Mouse (Mus musculus): ENCODE data around the gene Rbms3. TPM values are rescaled to one million over a fixed set of nuclear protein-coding genes. Genes with fewer than 3 reads are reported as not detected.

Rbms3 gene
- polyA plus RNA-seq, 1 experiment from 2014 or later = 13.1 TPM

DNA sequence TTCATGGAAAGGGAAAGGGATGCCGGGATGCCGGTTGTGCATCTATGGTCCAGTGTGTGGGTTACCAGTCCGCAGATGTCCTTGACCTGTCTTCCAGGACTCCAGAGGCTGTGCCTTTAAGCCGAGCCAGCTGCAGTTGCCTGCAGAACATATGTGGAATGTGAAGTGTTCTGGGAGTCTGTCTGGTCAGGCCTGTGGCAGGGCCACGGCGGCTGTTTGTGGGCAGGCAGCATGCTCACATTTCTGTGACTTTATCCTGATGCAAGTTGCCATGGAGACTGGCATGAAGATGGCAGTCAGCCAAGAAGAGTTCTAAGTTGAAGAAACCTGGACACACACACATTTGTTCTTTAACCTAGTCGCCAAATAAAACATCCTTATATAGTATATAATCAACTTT is 187.1 kb downstream of the Rbms3 start:
- Histone ChIP-seq H3K27ac (ENCODE audit: low read depth, low read length) (no peak overlapping the region), H3K9ac (ENCODE audit: low read depth, low read length) (no peak overlapping the region), H3K4me1 (replicated peaks; ENCODE audit: control insufficient read depth, insufficient read depth, low read length) (no peaks in the 10 kb centered on the region), H3K36me3 (ENCODE audit: control insufficient read depth, insufficient read depth) (no peaks in the 10 kb centered on the region), H3K27me3 (replicated peaks; ENCODE audit: control insufficient read depth, insufficient read depth, low read length) (no peaks in the 10 kb centered on the region), H3K4me3 (ENCODE audit: low read depth, low read length) (no peak overlapping the region), H3K9me3 (ENCODE audit: control insufficient read depth) (no peaks in the 10 kb centered on the region), H3K4me2 (replicated peaks; ENCODE audit: low read depth) (no peak overlapping the region)
- no peak for ATAC-seq
- 70% methylated on average over 7 of the region's 7 CpGs for WGBS
- TF ChIP-seq CTCF (IDR thresholded peaks at IDR 0.05; ENCODE audit: low read depth) = no peak

DNA sequence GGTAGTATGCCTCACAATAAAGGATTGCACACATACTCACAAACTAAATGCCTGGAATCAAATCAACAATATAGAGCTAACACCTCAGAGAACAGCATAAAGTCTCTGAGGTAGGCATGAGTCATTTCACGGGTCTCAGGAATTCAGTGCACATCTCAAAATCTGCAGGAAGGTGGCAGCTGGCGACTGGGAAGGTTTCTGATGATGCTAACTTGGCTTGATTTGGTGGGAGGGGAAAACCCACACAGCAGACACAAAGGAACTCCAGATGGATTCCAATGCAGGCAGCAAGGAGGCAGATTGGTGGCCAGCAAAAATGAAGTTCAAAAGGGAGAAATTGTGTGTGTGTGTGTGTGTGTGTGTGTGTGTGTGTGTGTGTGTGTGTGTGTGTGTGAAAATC is 193.9 kb downstream of the Rbms3 start:
- Histone ChIP-seq H3K27ac (ENCODE audit: low read depth, low read length) (no peak overlapping the region), H3K27me3 (replicated peaks; ENCODE audit: control insufficient read depth, insufficient read depth, low read length) (no peaks in the 10 kb centered on the region), H3K36me3 (ENCODE audit: control insufficient read depth, insufficient read depth) (no peaks in the 10 kb centered on the region), H3K4me1 (replicated peaks; ENCODE audit: control insufficient read depth, insufficient read depth, low read length) (no peaks in the 10 kb centered on the region), H3K4me2 (replicated peaks; ENCODE audit: low read depth) (no peak overlapping the region), H3K9ac (ENCODE audit: low read depth, low read length) (no peak overlapping the region), H3K4me3 (ENCODE audit: low read depth, low read length) (no peak overlapping the region), H3K9me3 (ENCODE audit: control insufficient read depth) (no peaks in the 10 kb centered on the region)
- ATAC-seq = no peak
- TF ChIP-seq CTCF (IDR thresholded peaks at IDR 0.05; ENCODE audit: low read depth) = no peak
- 67% methylated on average over 2 of the region's 2 CpGs for whole genome bisulfite sequencing

DNA sequence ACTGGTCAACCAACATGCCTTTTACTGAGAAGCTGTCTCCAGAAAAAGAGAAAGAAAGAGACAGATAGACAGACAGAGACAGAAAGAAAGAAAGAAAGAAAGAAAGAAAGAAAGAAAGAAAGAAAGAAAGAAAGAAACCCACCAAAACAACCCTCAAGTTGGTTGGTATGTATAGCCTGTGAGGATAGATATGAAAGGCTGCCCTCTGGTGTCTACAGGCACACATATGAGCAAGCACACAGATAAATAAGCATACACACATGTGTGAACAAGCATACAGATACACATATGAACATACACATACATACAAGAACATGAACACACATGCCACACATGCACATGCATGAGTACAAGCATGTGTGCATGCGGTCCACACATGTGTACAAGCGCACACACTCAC is 199.0 kb downstream of the Rbms3 start:
- Histone ChIP-seq H3K36me3 (ENCODE audit: control insufficient read depth, insufficient read depth) (no peaks in the 10 kb centered on the region), H3K4me1 (replicated peaks; ENCODE audit: control insufficient read depth, insufficient read depth, low read length) (no peaks in the 10 kb centered on the region), H3K4me2 (replicated peaks; ENCODE audit: low read depth) (no peak overlapping the region), H3K27me3 (replicated peaks; ENCODE audit: control insufficient read depth, insufficient read depth, low read length) (no peaks in the 10 kb centered on the region), H3K4me3 (ENCODE audit: low read depth, low read length) (no peak overlapping the region), H3K9ac (ENCODE audit: low read depth, low read length) (no peak overlapping the region), H3K27ac (ENCODE audit: low read depth, low read length) (no peak overlapping the region), H3K9me3 (ENCODE audit: control insufficient read depth) (no peaks in the 10 kb centered on the region)
- ATAC-seq = no peak
- 94% methylated on average over 2 of the region's 2 CpGs for WGBS
- peak; percentile 46 for TF ChIP-seq CTCF (IDR thresholded peaks at IDR 0.05; ENCODE audit: low read depth)

DNA sequence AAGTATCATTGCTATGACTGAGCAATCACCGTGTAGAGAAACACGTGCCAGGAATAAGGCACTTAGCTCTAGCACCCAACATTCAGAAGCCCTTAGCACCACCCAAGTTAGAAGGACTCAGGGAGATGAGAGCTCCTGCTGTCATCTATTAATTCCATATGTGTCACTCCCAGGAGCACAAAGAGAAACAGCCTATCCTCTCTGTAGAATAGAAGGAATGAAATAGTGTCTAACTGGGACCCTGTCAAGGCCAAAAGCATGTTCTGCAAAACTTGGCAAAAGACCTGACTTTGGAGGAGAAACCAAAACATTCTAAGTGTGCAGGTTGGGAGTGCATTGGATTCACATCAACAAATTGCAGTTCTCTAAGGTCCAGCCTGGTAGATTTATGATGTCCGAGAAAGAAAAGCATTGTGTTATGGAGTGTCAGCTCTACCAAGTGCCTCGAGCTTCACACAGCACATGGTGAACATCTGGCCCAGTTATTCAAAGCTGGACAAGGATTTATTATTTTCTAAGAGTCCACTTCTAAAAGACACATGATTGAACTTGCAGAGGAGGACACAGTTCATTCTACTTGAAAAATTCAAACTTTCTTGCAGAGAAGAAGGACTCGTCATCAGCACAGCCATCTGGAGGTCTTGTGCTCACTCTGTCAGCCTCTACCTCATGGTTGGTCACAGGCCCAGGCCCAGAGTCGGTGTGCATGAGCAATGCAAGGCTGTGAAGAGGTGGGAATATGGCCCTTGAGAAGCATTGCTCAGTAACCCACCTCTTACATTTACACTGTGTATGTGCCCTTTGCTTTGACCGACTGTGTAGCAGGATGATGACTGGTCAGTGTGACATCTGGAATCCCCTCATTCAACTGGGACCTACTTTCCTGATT is 200.3 kb downstream of the Rbms3 start:
- WGBS = 71% methylated on average over 7 of the region's 7 CpGs
- Histone ChIP-seq H3K4me3 (ENCODE audit: low read depth, low read length) (no peak overlapping the region), H3K27ac (ENCODE audit: low read depth, low read length) (no peak overlapping the region), H3K4me2 (replicated peaks; ENCODE audit: low read depth) (no peak overlapping the region), H3K4me1 (replicated peaks; ENCODE audit: control insufficient read depth, insufficient read depth, low read length) (no peaks in the 10 kb centered on the region), H3K9me3 (ENCODE audit: control insufficient read depth) (no peaks in the 10 kb centered on the region), H3K9ac (ENCODE audit: low read depth, low read length) (no peak overlapping the region), H3K27me3 (replicated peaks; ENCODE audit: control insufficient read depth, insufficient read depth, low read length) (no peaks in the 10 kb centered on the region), H3K36me3 (ENCODE audit: control insufficient read depth, insufficient read depth) (no peaks in the 10 kb centered on the region)
- TF ChIP-seq CTCF (IDR thresholded peaks at IDR 0.05; ENCODE audit: low read depth) = no peak
- ATAC-seq = no peak

DNA sequence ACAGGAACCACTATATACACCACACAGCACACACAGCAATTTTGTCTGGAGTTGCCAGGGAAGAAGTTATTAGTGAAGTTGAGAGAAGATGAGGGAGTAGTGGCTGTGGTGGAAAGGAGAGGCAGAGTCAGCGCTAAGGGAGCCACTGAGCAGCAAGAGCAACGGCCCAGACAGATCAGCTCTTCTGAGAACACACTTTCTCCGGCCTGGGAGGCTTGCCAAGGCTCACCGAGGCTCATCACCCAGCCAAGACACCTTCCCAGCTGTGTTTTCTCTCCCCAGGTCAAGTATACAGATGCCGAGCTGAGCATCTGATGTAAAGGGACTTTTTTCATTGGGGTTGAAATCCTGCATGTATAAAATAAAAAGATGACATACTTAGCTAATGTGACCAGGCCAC is 206.5 kb downstream of the Rbms3 start:
- Histone ChIP-seq H3K4me3 (ENCODE audit: low read depth, low read length) (no peak overlapping the region), H3K36me3 (ENCODE audit: control insufficient read depth, insufficient read depth) (no peaks in the 10 kb centered on the region), H3K4me1 (replicated peaks; ENCODE audit: control insufficient read depth, insufficient read depth, low read length) (no peaks in the 10 kb centered on the region), H3K27ac (ENCODE audit: low read depth, low read length) (no peak overlapping the region), H3K9me3 (ENCODE audit: control insufficient read depth) (no peaks in the 10 kb centered on the region), H3K27me3 (replicated peaks; ENCODE audit: control insufficient read depth, insufficient read depth, low read length) (no peaks in the 10 kb centered on the region), H3K9ac (ENCODE audit: low read depth, low read length) (no peak overlapping the region), H3K4me2 (replicated peaks; ENCODE audit: low read depth) (no peak overlapping the region)
- no peak for TF ChIP-seq CTCF (IDR thresholded peaks at IDR 0.05; ENCODE audit: low read depth)
- ATAC-seq = no peak
- WGBS = 63% methylated on average over 5 of the region's 5 CpGs

DNA sequence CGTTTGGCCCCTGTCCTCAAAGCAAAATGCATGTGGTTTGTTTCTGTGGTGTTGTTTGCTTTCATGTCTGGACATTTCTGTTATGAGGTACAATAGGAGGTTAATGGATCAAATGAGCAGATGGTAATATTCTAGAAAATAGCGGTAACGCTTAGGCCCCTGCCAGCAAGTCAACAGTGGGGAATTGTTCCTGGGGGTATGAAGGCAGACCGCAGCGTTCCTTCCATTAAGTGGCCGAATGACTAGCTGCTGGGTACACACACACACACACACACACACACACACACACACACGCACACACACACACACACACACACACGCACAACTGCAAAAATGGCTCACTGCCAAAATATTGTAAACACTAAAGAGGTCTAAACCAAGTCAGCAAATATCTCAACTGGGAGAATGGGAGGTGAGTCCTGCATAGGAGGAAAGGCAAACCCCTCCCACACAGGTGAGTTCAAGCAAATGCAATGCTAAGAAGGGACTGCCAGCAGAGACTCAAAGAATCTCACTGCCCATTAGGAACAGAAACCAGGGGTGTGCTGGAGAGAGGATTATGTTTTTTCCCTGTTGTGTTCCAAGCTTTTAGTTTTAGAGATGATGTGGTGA is 209.7 kb downstream of the Rbms3 start:
- H3K27me3 ChIP-seq (replicated peaks; ENCODE audit: control insufficient read depth, insufficient read depth, low read length) = no peaks in the 10 kb centered on the region
- no peaks in the 10 kb centered on the region for H3K36me3 ChIP-seq (ENCODE audit: control insufficient read depth, insufficient read depth)
- H3K9ac ChIP-seq (ENCODE audit: low read depth, low read length) = no peak overlapping the region
- H3K4me2 ChIP-seq (replicated peaks; ENCODE audit: low read depth) = no peak overlapping the region
- no peak overlapping the region for H3K27ac ChIP-seq (ENCODE audit: low read depth, low read length)
- H3K4me1 ChIP-seq (replicated peaks; ENCODE audit: control insufficient read depth, insufficient read depth, low read length) = no peaks in the 10 kb centered on the region
- H3K9me3 ChIP-seq (ENCODE audit: control insufficient read depth) = no peaks in the 10 kb centered on the region
- no peak overlapping the region for H3K4me3 ChIP-seq (ENCODE audit: low read depth, low read length)
- no peak for TF ChIP-seq CTCF (IDR thresholded peaks at IDR 0.05; ENCODE audit: low read depth)
- ATAC-seq = no peak
- WGBS = 71% methylated on average over 8 of the region's 8 CpGs
